Mouse (Mus musculus): ENCODE data around the gene Nle1.
"Not testable (repeated sequence)": the region's sequence is repeated elsewhere in the genome, so short reads cannot be mapped to it uniquely, and the experiment has no call there.

Gene Nle1

DNA sequence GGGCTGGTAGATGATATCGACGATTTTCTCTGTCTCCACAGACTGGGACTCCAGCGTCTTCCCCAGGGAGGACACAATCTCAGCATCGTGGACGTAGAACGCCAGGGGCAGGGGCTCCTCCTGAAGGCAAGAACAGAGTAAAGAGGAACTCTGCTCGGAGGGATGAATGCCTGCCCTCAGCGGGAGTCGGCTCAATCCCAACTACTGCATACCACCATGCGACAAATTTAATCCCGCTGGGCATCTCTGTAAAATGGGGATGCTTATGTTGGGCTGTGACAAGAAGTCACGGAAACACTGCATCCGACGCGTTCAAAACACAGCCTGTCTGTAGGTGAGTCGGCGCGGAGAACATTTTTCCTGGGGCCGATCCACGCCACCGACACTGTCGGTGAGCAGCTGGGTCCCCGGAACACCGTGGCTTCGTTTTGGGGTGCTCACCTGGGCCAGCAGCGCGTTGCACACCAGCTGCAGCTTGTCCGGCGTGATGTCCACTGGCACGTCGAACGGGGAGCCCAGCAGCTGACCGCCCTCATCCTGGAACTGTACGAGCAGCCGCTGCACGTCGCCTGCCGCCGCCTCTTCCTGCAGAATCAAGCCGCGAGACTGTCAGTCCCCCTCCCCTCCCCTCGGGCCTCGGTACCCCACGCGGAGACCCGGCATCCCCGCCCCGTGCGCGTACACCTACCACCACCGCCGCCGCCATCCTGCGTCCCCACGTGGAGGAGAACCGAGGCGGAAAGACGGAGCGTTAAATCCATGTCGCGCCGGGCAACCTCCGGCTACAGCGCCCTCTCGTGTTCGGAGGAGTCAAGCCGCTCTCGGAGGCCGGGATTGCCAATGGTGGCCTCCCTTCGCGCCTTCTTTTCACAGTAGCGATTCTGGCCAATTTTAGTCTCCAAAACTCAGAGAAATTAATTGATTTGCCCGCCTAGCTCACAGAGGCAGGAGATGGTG is at the start of gene Nle1:
TSS of gene Nle1 (minus strand) at position 761 of the 957 bp plus-strand sequence.
- peak; percentile 66 for DNase-seq (ENCODE audit: low read depth, low spot score)

- no peak for DNase-seq (ENCODE audit: low read depth, low spot score)
Observed at GRCm38 (mm10) chr11:82956925-82957324, 48.7 kb upstream of the Nle1 start.

GRCm38 (mm10) chr11:82954631-82955030 is 46.4 kb upstream of the Nle1 start:
- no peak for DNase-seq (ENCODE audit: low read depth, low spot score)

DNA sequence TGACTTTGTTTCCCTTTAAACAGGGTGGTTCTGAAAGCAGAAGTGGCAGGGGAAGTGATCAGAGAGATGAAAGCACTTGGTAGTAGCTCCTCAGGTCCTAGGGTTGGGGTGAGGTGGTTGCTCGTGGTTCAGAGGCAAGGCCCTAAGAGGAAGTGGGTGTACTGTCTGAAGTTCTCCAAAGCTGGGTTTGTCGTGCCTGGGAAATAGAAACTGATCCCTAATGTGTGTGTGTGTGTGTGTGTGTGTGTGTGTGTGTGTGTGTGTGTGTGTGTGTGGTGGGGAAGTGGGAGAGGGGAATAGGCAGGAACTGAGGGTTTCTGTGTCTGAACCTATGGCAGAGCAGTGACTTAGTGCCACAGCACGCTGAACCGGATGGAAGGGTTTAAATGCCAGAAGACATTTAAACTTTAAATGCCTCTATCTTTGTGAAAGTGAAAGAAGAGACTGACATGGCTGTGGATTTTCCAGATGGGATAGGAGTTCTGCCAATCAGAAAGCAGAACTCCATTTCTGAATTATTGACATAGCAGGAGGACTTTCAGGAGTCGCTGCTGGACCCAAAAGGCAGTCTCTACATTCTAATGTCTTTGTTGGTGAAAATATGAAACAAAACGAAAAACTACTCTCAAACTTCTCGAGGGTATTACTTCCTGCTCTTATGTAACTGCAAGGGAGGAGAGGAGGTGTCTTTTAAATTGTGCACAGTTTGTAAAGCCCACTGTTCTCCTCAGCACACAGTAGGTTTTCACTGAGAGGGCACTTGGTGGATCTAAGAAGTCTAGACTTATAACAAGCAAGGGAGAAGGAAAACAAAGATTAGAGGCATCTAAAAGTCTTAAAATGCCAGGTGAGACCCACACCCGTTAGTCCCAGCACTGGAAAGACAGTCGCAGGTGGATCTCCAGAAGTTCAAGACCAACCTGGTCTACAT is 44.7 kb upstream of the Nle1 start:
- peak; percentile 50 for DNase-seq (ENCODE audit: low read depth, low spot score)

- DNase-seq (ENCODE audit: low read depth, low spot score) = peak; percentile 72
Observed at GRCm38 (mm10) chr11:82951865-82952611, 43.8 kb upstream of the Nle1 start.

GRCm38 (mm10) chr11:82950736-82951481 is 42.7 kb upstream of the Nle1 start, which contains the start of gene Slfn5:
TSS of gene Slfn5 (plus strand) at chr11:82951349.
- peak; percentile 74 for DNase-seq (ENCODE audit: low read depth, low spot score)

DNA sequence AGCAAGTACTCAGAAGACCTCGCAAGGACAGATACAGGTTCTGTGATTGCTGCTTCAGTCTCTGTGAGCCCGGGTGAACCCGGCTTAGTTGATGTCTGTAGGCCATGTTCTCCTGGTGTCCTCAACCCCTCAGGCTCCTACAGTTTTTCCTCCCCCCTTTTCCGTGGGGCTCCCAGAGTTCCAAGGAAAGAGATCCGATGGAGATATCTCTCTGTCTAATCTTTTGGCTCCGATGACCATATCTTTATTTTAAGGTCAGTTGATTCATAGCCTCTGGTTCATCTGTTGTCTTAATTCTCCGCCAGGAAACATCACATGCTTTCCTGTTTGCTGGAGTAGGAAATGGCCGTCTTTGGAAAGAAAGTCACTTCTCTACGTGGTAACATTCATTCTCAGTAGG is 40.8 kb upstream of the Nle1 start:
- no peak for DNase-seq (ENCODE audit: low read depth, low spot score)

DNA sequence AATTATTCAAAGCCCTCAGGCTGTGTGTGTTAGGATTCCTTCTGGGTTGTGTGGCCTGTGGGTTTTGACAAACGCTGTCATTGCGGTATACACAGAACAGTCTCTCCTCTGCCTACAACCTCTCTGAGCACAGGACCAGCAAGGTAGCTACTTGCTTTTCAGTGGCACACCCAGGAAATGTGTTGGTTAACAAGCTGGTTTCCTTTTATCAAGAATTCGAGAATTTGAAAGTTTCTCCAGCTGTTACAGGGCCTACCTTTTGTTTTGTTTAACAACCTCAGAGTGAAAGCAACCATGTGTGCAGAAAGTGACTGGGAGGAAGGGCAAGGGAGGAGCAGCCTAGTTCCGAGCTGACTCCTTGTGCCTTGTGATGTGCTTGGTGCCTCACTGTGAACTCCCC is 39.2 kb upstream of the Nle1 start:
- DNase-seq (ENCODE audit: low read depth, low spot score) = no peak

- peak; percentile 26 for DNase-seq (ENCODE audit: low read depth, low spot score)
Observed at GRCm38 (mm10) chr11:82945636-82946035, 37.4 kb upstream of the Nle1 start.

GRCm38 (mm10) chr11:82943336-82943735 is 35.1 kb upstream of the Nle1 start:
- DNase-seq (ENCODE audit: low read depth, low spot score) = no peak

GRCm38 (mm10) chr11:82933186-82933585 is 25.0 kb upstream of the Nle1 start:
- DNase-seq (ENCODE audit: low read depth, low spot score) = no peak

- DNase-seq (ENCODE audit: low read depth, low spot score) = not testable (repeated sequence)
Observed at GRCm38 (mm10) chr11:82931671-82932450, 23.6 kb upstream of the Nle1 start.

- DNase-seq (ENCODE audit: low read depth, low spot score) = not testable (repeated sequence)
Observed at GRCm38 (mm10) chr11:82931161-82931560, 22.9 kb upstream of the Nle1 start.

DNA sequence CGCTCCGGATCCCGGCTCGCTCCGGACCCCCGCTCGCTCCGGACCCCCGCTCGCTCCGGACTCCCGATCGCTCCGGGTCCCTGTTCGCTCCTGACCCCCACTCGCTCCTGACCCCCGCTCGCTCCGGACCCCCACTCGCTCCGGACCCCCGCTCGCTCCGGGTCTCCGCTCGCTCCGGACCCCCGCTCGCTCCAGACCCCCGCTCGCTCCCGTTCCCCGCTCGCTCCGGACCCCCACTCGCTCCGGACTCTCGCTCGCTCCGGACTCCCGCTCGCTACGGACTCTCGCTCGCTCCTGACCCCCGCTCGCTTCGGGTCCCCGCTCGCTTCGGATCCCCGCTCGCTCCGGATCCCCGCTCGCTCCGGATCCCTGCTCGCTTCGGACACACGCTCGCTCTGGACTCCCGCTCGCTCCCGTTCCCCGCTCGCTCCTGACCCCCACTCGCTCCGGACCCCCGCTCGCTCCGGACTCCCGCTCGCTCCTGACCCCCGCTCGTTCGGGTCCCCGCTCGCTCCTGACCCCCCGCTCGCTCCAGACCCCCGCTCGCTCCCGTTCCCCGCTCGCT is 22.3 kb upstream of the Nle1 start:
- DNase-seq (ENCODE audit: low read depth, low spot score) = not testable (repeated sequence)

- no peak for DNase-seq (ENCODE audit: low read depth, low spot score)
Observed at GRCm38 (mm10) chr11:82929633-82929950, 21.4 kb upstream of the Nle1 start.

GRCm38 (mm10) chr11:82928897-82929632 is 20.9 kb upstream of the Nle1 start:
- DNase-seq (ENCODE audit: low read depth, low spot score) = no peak

GRCm38 (mm10) chr11:82923910-82924309 is 15.7 kb upstream of the Nle1 start:
- DNase-seq (ENCODE audit: low read depth, low spot score) = not testable (repeated sequence)

- DNase-seq (ENCODE audit: low read depth, low spot score) = no peak
Observed at GRCm38 (mm10) chr11:82921691-82922090, 13.5 kb upstream of the Nle1 start.

- no peak for DNase-seq (ENCODE audit: low read depth, low spot score)
Observed at GRCm38 (mm10) chr11:82920768-82921167, 12.6 kb upstream of the Nle1 start.

Measured in skeletal muscle tissue, adult 2 months (tissue).